Mouse (Mus musculus) limb, embryonic 10.5 days (tissue): Measurements from ENCODE around the gene E2f1. TPM values are rescaled to one million over a fixed set of nuclear protein-coding genes. Genes with fewer than 3 reads are reported as not detected.

Experiments
- DNase-seq: peaks from one replicate; pipeline ENCODE4 v3.0.0-alpha.2; 2017; ENCODE audit warnings: low spot score
- H3K27ac ChIP-seq: fragments of 300-500 bp; sonication (generic); 2 replicates; pipeline ENCODE4 v1.5.1; 2016; ENCODE audit warnings: mild to moderate bottlenecking
- H3K27me3 ChIP-seq: fragments of 300-500 bp; sonication (generic); 2 replicates; pipeline ENCODE4 v1.6.1; 2016; ENCODE audit warnings: low read depth, mild to moderate bottlenecking; ENCODE audit not compliant: poor library complexity, severe bottlenecking
- H3K36me3 ChIP-seq: fragments of 300-500 bp; sonication (generic); 2 replicates; pipeline ENCODE4 v1.6.1; 2016; ENCODE audit warnings: mild to moderate bottlenecking, moderate library complexity
- H3K4me1 ChIP-seq: fragments of 300-500 bp; sonication (generic); 2 replicates; pipeline ENCODE4 v1.6.1; 2016
- H3K4me3 ChIP-seq: fragments of 300-500 bp; sonication (generic); 2 replicates; pipeline ENCODE4 v1.5.1; 2016; ENCODE audit warnings: mild to moderate bottlenecking, moderate library complexity
- H3K9me3 ChIP-seq: fragments of 300-500 bp; sonication (generic); replicated peaks from 2 replicates; pipeline ENCODE4 v1.6.1; 2016; ENCODE audit warnings: mild to moderate bottlenecking
- WGBS: fragments of 180-500 bp; shearing (Covaris S2); methylation state at CpG from one replicate; pipeline ENCODE4 v1.1.7; 2016; 5-methylcytosine and 5-hydroxymethylcytosine counted together
- polyA plus RNA-seq: library from polyadenylated mRNA; unstranded; fragments of >200 nt; fragmentation: Nextera tagmentation; extraction: Ambion mirVana; gene quantifications from 2 replicates; pipeline ENCODE4 v1.2.1, GENCODE M21; 2016

Gene E2f1
- polyA plus RNA-seq = 25.4 and 27.3 TPM in 2 replicates

GRCm38 (mm10) chr2:154569836-154570286 is at the start of gene E2f1:
TSS of gene E2f1 (minus strand) at chr2:154569892.
- peaks cover 50% of the 10 kb centered on the region for H3K4me1 ChIP-seq
- DNase-seq = peak; percentile 99
- H3K36me3 ChIP-seq = peaks cover 10% of the 10 kb centered on the region
- no peaks in the 10 kb centered on the region for H3K9me3 ChIP-seq
- H3K4me3 ChIP-seq = peak within 1 kb of the TSS; percentile 93
- no peaks in the 10 kb centered on the region for H3K27me3 ChIP-seq
- peak within 1 kb of the TSS; percentile 97 for H3K27ac ChIP-seq
- under 1% methylated on average over 41 of the region's 44 CpGs for WGBS

GRCm38 (mm10) chr2:154617061-154617460 is 47.4 kb upstream of the E2f1 start:
- no peak overlapping the region for H3K4me3 ChIP-seq
- no peaks in the 10 kb centered on the region for H3K27me3 ChIP-seq
- peaks cover 25% of the 10 kb centered on the region for H3K4me1 ChIP-seq
- 92% methylated on average over 3 of the region's 3 CpGs for WGBS
- no peaks in the 10 kb centered on the region for H3K9me3 ChIP-seq
- H3K27ac ChIP-seq = no peak overlapping the region
- no peak for DNase-seq
- peaks cover 12% of the 10 kb centered on the region for H3K36me3 ChIP-seq

- no peak for DNase-seq
- Histone ChIP-seq H3K36me3 (peaks cover 9% of the 10 kb centered on the region; the same call in 1 of the 2 replicates), H3K27ac (no peak overlapping the region), H3K4me1 (peaks cover 25% of the 10 kb centered on the region), H3K9me3 (no peaks in the 10 kb centered on the region), H3K4me3 (no peak overlapping the region), H3K27me3 (no peaks in the 10 kb centered on the region)
- WGBS = 93% methylated on average over 5 of the region's 5 CpGs
These were observed 46.0 kb upstream of the E2f1 start for GRCm38 (mm10) chr2:154615674-154616073.

GRCm38 (mm10) chr2:154614841-154615576 is 45.3 kb upstream of the E2f1 start:
- H3K27ac ChIP-seq = no peak overlapping the region
- no peaks in the 10 kb centered on the region for H3K9me3 ChIP-seq
- WGBS = 74% methylated on average over 19 of the region's 19 CpGs
- peaks cover 7% of the 10 kb centered on the region; the same call in 1 of the 2 replicates for H3K36me3 ChIP-seq
- no peak overlapping the region for H3K4me3 ChIP-seq
- no peaks in the 10 kb centered on the region for H3K27me3 ChIP-seq
- no peak for DNase-seq
- H3K4me1 ChIP-seq = peaks cover 25% of the 10 kb centered on the region

GRCm38 (mm10) chr2:154613118-154614115 is 43.7 kb upstream of the E2f1 start, which contains the start of the genes Zfp341 and 4930519P11Rik:
TSS of gene Zfp341 (plus strand) at chr2:154613297.
TSS of gene 4930519P11Rik (minus strand) at chr2:154613437.
- H3K4me1 ChIP-seq = peaks cover 25% of the 10 kb centered on the region
- peak; percentile 96 for DNase-seq
- under 1% methylated on average over 97 of the region's 98 CpGs for WGBS
- H3K27ac ChIP-seq = peak within 1 kb of the TSS; percentile 97
- no peaks in the 10 kb centered on the region for H3K9me3 ChIP-seq
- H3K36me3 ChIP-seq = 0 out of 2 replicates have a peak, but pooled peaks cover 3% of the 10 kb centered on the region
- peaks cover 10% of the 10 kb centered on the region; the same call in 1 of the 2 replicates for H3K27me3 ChIP-seq
- H3K4me3 ChIP-seq = peak within 1 kb of the TSS; percentile 76

GRCm38 (mm10) chr2:154609050-154609767 is 39.5 kb upstream of the E2f1 start:
- peaks cover 27% of the 10 kb centered on the region; the same call in 1 of the 2 replicates for H3K27me3 ChIP-seq
- DNase-seq = no peak
- H3K36me3 ChIP-seq = no peaks in the 10 kb centered on the region
- peaks cover 21% of the 10 kb centered on the region for H3K4me1 ChIP-seq
- H3K9me3 ChIP-seq = no peaks in the 10 kb centered on the region
- H3K4me3 ChIP-seq = no peak overlapping the region
- H3K27ac ChIP-seq = no peak overlapping the region
- WGBS = 66% methylated on average over 10 of the region's 10 CpGs

GRCm38 (mm10) chr2:154606965-154607364 is 37.3 kb upstream of the E2f1 start:
- Histone ChIP-seq H3K36me3 (no peaks in the 10 kb centered on the region), H3K27ac (no peak overlapping the region), H3K27me3 (peaks cover 27% of the 10 kb centered on the region; the same call in 1 of the 2 replicates), H3K9me3 (no peaks in the 10 kb centered on the region), H3K4me3 (no peak overlapping the region), H3K4me1 (peaks cover 16% of the 10 kb centered on the region)
- 94% methylated on average over 1 of the region's 1 CpGs for WGBS
- DNase-seq = no peak

- Histone ChIP-seq H3K27ac (peak overlapping the region; percentile 53; the same call in 1 of the 2 replicates), H3K4me1 (peaks cover 16% of the 10 kb centered on the region)
- WGBS = 45% methylated on average over 7 of the region's 7 CpGs
These were observed 34.5 kb upstream of the E2f1 start for GRCm38 (mm10) chr2:154604156-154604555.

GRCm38 (mm10) chr2:154603638-154604153 is 34.0 kb upstream of the E2f1 start, which contains the start of gene Pxmp4:
TSS of gene Pxmp4 (minus strand) at chr2:154603708.
- Histone ChIP-seq H3K9me3 (no peaks in the 10 kb centered on the region), H3K36me3 (no peaks in the 10 kb centered on the region), H3K4me3 (peak within 1 kb of the TSS; percentile 71), H3K4me1 (peaks cover 16% of the 10 kb centered on the region), H3K27me3 (peaks cover 20% of the 10 kb centered on the region; the same call in 1 of the 2 replicates), H3K27ac (peak within 1 kb of the TSS; percentile 81)
- DNase-seq = peak; percentile 90
- WGBS = under 1% methylated on average over 13 of the region's 13 CpGs

More at GRCm38 (mm10) chr2:154604156-154604555, 34.5 kb upstream of the E2f1 start:
- Histone ChIP-seq H3K9me3 (no peaks in the 10 kb centered on the region), H3K36me3 (no peaks in the 10 kb centered on the region), H3K4me3 (peak overlapping the region; percentile 71), H3K27me3 (peaks cover 23% of the 10 kb centered on the region; the same call in 1 of the 2 replicates)
- DNase-seq = no peak

- Histone ChIP-seq H3K36me3 (no peaks in the 10 kb centered on the region), H3K27ac (peak overlapping the region; percentile 81), H3K27me3 (peaks cover 14% of the 10 kb centered on the region; the same call in 1 of the 2 replicates), H3K4me3 (peak overlapping the region; percentile 71), H3K9me3 (no peaks in the 10 kb centered on the region), H3K4me1 (peaks cover 16% of the 10 kb centered on the region)
- DNase-seq = no peak
- 23% methylated on average over 22 of the region's 22 CpGs for WGBS
These were observed 33.4 kb upstream of the E2f1 start for GRCm38 (mm10) chr2:154603007-154603637.

GRCm38 (mm10) chr2:154601324-154601723 is 31.6 kb upstream of the E2f1 start:
- Histone ChIP-seq H3K4me3 (no peak overlapping the region), H3K4me1 (peaks cover 16% of the 10 kb centered on the region), H3K36me3 (no peaks in the 10 kb centered on the region), H3K9me3 (no peaks in the 10 kb centered on the region), H3K27me3 (peaks cover 10% of the 10 kb centered on the region; the same call in 1 of the 2 replicates), H3K27ac (no peak overlapping the region)
- no peak for DNase-seq
- 80% methylated on average over 3 of the region's 3 CpGs for WGBS
